Mouse (Mus musculus): ENCODE results near the gene Irgq.
"Not testable (repeated sequence)": the region's sequence is repeated elsewhere in the genome, so short reads cannot be mapped to it uniquely, and the experiment has no call there.

Gene Irgq

DNA sequence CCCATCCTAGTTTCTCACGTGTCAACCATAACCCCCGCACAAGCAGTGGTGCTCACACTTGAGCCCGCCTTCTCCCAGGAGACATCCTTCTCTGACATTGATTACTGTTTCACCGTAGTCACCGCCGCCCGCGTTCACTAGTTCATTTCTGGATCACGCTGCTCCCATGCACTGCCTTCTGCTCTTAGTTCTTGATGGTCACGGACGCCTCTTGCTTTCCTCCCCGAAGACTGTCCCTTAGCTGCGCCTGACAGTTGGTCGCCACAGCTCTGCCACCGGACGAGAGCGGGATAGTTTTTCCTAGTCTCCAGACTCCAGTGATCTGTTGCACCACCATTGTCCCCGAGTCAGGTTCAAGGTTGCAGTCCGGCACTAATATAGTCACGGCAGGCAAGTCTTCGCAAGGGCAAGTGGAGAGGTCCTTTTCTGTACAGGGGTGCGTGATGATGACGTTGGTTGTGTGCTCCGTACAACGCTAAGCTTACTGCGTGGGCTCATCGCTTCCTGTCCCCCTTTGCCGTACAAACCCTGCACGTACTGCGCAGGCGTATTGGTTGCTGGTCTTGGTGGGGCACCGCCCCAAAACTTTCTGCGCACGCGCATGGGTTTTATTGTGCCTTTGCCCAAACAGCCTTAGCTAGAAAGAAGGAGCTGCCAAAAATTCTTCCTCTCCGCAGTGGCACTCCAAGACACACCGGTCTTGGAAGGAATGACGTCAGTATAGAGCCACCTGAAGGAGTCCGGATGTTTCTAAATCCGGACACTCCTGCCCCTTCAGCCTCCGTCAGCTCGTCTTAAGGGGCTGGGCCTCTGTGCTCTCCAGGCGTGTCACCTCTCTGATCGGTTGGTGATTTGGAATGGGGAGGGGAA is at the start of gene Irgq:
Gene Irgq, plus strand, starts transcription at position 628 of the 870 bp plus-strand sequence.
- peak; percentile 99 for DNase-seq (ENCODE audit: low read depth)

DNA sequence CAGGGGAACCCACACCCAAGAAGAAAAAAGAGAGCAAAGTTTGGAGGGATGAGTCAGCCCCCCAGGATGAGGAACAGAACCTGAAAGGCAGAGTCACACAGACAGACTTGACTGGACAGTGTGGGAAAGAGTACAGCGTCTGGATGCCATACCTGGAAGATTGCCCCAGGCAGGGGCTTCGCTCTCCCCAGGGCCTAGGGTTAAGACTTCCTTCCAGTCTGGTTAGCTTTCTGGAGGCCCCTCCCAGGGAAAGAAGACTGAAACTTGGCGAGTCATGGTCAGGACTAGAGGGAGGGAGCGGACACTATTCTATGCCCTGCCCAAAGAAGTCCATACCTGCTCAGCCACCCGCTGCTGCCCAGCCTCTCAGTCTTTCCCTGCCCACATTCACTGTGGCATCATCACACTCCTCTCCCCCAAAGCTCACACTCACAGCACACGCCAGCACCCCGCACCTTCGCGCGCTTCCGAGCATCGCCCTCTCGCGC is 49.5 kb upstream of the Irgq start:
- DNase-seq (ENCODE audit: low read depth), result no peak

DNA sequence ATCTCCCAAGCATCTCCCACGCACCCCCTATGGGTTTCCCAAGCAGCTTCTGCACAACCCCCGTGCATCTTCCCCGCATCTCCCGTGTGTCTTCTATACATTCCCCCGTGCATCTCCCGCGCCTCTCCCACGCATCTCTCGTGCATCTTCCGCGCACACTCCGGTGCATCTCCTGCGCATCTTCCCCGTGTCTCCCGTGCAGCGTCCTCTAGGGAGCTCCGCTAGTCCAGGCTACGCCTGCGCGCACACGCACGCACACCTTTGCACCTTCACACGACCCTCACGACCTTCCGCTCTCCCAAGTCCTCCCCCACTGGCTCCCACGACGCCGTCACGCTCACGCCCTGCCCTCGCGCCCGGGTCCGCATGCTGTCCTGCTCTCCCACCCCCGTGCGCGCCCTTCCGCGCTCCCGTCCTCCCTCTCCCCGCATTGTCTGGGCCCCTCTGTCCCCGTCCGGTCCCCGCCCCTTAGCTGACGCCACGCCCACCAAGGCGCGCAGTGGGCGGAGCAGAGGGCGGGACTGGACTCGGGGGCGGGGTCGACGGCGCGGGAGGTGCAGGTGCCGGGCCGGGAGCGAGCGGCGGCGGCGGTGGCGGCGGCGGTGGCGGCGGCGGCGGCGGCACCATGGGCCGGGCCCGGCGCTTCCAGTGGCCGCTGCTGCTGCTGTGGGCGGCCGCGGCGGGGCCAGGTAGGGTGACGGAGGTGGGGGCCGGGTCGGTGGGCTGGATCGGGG is 48.8 kb upstream of the Irgq start, which contains the start of gene Cadm4:
Gene Cadm4, plus strand, starts transcription at position 550 of the 734 bp plus-strand sequence.
- no peak for DNase-seq (ENCODE audit: low read depth)

DNA sequence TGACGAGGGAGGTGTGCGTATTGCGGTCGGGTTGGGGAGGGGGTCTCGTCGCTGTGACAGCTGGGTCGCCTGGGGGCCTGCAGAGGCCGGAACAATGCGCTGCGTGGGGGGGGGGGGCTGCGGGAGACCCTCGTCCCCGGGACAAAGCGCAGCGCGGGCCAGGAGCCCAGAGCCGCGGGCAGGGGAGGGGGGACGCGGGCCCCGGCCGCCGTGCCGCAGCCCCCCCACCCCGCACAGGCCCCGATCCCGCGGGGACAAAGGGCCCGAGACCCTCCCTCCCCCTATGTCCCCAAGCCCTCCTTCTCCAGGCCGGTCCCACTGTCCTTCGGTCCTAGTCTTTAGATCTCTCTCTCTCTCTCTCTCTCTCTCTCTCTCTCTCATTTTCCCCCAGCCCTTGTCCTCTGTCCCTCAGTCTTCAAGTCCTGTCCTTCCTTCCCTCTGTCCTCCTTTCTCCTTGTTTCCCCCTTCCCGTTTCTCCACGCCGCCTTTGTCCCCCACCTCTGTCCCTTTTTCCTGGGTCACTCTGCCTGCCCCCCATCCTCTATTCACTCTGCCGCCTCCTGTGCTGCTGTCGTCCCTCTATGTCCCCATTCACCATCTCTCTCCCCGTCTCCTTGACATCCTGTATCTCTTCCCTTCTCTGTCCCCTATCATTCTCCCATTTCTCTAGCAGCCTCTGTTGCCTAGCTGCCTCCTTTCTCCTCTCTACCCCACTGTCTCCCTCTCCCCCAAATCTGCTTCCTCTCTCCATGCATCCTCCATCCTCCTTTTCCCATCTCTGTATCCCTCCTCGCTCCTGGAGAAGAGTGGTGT is 48.1 kb upstream of the Irgq start:
- DNase-seq (ENCODE audit: low read depth), result no peak

DNA sequence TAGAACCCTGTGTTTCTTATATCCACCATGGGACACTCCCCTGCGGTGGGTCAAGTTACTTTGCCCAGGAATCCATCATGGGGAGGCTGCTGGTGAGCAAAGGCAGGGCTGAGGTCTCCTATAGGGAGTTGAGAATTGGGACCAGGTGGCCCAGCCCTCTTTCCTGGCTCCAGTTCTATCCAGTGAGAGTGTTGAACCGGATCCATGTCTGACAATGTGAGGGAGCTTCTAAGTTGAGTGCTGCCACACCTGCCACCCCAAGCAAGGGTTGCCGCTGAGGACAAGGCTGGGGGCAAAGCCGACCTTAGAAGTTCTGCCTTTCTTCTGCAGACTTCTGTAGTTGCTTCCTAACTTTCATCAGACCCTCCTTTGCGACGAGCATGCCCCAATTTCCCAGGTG is 47.2 kb upstream of the Irgq start:
- not testable (repeated sequence) for DNase-seq (ENCODE audit: low read depth)

DNA sequence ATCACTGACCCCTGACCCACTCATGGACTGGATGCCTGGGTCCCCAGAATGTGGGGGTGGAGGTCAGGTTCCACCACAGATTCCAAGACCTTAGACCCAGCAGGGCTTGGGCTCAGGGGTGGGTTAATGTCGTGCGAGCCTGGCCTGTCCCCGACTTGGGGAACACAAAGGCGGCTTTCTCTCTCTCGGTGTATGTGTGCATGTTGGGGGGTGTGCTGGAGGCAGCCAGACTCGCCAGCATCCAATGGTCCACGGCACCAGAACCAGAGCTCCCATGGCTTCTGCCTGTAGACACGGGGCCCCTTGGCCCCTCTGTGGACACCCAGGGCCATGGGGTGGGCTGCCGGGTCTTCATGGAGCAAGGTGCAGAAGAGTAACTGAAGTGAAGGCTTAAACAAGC is 45.0 kb upstream of the Irgq start:
- DNase-seq (ENCODE audit: low read depth), result no peak

DNA sequence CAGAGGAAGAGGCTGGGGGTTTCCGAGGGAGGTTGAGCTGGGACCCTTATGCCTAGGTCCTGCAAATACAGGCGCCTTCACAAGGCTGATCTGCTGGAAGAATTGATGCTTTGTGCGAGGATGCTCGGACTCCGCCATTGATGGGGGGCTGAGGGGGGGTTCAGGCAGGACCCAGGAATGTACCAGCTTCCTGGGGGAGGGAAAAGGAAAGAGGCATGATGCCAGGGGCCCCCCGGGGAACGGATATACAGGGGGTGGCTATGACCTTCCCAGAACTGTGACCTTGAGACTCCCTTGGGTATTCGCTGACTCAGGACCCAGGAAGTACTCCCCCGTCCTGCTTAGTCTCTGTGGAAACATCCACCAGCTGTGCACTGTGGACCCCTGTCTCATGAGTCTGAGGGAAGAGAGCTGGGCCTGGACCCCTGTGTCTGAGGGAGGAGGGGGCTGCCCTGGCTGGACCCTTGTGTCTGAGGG is 43.8 kb upstream of the Irgq start:
- no peak for DNase-seq (ENCODE audit: low read depth)

DNA sequence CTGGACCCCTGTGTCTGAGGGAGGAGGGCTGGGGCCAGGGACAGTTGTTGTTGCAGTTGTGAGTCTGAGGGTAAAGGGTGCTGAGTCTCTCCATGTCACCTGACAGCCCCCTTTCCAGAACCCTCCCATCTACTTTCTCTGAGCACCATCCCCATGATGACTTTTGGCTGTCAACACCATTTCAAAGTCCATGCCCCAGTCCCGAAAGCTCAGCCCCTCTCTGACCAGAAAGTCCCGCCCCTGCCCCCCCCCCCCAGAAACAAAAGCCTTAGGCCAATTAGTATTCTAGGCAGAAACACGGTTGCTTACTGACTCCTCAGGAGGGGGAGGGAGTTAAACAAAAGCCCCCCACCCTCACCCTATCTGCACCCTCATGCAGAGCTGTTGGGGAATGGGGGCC is 43.1 kb upstream of the Irgq start:
- DNase-seq (ENCODE audit: low read depth), result no peak

DNA sequence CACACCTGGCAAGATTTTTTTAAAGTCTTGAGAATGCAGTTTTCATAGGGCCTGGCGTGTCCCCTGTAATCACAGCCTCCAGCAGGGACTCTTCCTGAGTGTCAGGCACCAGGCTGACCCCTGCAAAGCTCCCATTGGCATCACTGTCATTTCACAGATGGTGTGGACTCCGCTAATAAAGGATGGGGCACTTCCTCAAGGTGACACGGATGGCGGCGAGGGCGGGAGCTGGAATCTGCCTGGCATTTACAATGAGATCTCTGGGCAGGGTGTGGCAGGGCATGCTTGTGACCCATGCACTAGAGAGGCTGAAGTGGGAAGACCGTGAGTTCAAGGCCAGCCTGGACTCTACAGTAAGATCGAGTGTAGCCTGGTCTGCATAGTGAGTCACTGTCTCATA is 42.2 kb upstream of the Irgq start:
- DNase-seq (ENCODE audit: low read depth), result no peak

DNA sequence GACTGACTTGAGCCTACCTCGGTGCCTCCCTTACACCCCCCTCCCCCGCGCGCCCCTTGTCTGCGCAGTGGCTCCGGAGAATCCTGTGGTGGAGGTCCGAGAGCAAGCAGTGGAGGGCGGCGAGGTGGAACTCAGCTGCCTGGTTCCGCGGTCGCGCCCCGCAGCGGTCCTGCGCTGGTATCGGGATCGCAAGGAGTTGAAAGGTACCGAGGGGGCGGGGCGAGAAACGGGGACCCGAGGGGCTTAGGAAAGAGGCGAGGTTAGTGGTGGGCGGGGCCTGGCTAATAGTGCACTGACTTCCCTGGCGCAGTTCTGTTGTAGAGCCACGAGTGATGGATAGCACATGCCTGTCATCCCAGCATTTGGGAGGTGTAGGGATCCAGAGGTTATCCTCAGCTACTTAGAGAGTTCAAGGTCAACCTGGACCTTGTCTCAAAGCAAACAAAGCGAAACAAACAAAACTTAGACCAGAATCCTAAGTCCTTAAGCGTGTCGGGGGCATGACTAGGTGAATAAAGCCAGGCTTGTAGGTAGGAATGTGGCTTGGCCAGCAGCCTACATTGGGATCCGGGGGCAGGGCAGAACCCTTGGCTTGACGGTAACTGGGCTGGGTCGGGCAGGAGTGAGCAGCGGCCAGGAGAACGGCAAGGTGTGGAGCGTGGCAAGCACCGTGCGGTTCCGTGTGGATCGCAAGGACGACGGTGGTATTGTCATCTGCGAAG is 30.5 kb upstream of the Irgq start:
- DNase-seq (ENCODE audit: low read depth), result no peak

DNA sequence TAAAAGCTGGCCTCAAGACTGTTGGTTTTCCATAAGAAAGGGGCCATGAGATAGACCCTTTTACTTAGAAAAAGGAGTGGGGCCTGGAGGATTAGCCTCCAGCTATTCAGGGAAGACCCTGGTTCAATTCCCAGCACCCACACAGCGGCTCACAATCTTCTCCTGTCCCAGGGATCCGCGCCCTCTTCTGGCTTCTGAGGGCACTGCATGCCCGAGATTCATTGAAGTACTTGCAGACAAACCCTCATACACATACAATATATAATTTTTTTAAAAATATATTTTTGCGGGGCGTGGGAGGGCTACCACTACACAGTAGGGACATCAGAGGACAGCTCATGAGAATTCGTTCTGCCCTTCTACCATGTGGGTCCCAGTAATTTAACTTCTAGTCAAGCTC is 29.6 kb upstream of the Irgq start:
- DNase-seq (ENCODE audit: low read depth), result no peak

DNA sequence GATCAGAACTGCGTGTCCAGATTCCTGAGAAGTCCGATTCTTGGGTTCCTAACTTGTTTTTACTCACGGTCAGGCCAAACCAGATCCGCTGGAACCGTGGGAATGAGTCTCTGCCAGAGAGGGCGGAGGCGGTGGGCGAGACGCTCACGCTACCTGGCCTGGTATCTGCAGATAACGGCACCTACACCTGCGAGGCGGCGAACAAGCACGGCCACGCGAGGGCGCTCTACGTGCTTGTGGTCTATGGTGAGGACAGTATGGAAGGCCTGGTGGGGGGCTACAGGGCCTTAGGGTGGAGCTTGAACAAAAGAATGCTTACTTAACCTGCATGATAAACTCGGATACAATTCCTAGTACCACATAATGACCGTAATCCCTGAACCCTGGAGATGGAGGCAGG is 29.0 kb upstream of the Irgq start:
- no peak for DNase-seq (ENCODE audit: low read depth)

DNA sequence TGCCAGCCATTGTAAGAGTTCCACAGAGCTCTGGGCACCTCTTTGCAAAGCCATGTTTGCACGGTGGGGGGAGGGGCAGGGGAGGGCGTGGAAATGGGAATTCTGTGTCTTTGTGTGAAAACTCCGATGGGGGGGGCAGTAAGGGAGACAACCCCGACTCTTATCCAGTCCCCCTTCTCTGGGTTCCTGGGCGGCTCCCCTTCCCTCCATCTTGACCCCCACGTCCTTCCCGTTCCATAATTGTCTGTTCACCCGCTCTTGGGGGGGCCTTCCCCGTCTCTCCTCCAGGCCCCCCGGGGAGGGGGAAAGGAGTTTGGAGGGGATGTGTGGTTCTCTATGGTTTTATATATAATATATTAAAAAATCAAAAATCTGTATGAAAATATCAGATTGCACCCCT is 26.5 kb upstream of the Irgq start:
- DNase-seq (ENCODE audit: low read depth), result no peak

DNA sequence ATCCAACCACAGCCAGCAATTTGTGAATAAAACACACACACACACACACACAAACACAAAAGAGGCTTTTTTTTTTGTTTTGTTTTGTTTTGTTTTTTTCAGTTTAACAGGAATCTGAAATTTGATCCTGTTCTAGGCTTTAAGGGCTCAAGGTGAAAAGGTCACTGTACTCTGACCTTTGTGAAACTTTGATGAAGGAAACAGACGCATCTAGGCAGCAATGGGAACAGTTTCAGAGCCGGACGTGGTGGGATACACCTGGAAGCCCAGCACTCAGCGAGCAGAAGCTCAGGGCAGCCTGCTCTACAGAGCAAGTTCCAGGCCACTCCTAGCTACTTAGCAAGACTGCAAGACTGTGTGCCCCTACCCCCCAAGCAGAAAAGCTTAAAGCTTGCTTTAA is 25.6 kb upstream of the Irgq start:
- DNase-seq (ENCODE audit: low read depth), result no peak

DNA sequence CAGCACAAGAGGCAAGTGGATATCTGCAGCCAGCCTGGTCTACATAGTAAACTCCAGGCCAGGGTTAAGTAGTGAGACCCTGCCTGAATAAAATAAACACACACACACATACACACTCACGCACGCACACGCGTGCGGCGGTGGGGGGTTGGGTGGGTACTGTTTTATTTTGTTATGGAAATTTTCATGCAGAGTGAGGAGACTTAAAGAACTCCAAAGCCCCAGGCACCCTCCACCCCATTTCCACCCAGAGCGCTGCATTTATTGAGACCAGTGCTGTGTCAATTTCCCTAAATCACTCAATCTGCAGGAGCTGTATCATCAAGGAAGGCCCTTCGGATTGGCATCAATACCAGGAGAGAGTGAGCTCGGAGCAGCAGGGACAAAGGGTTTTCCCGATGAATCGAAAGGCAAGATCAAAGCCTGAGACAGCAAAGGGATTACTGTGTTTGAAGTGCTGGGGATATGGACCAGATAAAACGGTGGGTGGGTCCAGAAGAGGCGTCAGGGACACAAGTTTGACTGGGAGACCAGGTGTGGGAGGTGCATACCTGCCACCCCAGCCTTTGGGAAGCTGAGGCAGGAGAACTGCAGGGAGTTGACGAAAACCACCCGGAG is 24.9 kb upstream of the Irgq start:
- no peak for DNase-seq (ENCODE audit: low read depth)

DNA sequence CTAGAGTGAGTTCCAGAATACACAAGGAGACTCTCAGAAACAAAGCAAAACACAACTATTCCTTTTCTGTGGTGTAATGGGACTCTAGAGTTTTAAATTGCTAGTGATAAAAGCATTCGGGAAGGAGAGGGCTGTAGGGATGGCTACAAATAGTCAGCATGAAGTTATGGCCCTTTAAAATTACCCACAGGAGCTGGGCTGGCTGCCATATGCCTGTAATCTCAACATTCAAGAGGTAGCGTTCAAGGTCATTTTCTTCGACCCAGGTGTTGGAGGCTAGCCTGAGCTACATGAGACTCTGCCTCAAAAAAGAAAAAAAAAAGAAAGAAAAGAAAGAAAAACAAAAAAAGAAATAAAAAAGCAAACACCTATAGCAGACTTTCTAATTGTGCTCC is 24.4 kb upstream of the Irgq start:
- DNase-seq (ENCODE audit: low read depth), result no peak

DNA sequence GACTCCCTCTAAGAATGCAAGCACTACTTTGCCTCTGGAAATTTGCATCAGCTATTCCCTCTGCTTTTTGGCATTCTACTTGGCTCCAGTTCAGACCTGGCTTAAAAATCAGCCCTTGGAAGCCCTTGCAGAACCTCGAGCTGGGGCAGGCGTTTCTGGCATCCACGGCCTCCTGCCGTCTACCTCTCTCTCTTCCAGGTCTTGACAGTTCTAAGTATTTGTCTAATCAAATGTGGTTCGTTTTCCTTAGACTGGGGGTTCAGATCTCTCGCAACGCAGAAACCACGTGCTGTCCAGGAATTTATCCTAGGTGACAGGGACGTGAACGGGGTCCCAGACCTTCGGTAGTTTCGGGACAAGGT is 24.0 kb upstream of the Irgq start:
- peak; percentile 58 for DNase-seq (ENCODE audit: low read depth)

DNA sequence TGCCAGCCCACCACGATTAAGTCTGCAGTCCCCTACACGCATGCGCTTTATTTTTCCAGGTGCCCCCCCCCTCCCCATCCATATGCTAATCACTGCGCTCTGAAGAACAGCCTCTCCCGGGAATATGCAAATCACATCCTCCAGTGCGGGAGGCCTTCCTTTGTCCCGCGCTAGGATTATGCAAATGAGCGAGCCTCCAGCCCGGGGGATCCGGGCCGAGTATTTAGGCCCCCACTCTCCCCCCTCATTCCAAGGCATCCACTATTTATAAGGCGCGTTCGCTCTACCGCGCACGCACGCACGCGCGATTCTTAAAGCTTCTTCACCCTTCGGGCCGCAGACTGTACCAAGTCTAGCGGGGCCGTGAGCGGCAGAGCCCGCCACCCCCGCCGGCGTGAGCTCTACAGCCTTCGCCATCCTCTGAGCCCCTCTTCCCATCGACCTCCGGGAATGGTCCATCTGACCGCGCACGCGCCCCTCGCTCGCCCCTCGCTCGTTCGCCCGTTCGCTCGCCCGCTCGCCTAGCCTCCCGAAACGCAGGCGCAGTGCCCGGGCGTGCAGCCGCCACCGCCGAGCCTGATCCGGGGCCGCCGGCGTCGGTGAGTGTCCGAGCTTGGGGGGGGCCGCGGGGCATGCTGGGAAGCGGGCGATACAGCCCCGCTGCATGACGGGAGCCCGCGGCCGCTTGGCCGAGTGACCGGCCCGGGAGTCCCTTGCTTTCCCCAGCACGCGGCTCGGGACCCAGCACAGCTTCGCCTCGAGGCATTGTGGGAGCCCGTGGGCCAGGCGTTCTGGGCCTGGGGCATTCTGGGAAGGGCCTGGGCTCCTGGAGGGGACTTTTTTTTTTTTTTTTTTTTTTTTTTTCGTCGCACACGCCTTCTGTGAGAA is 23.4 kb upstream of the Irgq start, which contains the start of gene Zfp428:
Gene Zfp428, plus strand, starts transcription at position 169 of the 888 bp plus-strand sequence.
- DNase-seq (ENCODE audit: low read depth), result peak; percentile 33

DNA sequence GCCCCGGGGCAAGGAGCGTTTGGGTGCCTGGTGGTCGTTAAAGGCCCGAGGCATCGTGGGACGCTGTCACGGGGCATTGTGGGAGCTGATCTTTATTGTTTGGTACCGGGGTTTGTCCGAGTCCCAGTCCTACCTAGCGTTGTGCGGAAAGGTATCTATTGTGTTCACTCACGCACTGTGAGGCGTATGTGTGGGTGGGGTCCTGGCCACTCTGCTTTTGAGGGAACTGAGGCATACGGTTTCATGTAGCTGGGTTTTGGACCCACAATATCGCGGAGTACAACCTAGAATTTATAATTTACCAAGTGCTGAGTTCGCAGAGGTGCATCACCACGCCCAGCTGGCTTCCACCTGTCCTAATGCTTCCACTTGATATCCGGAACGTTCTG is 22.8 kb upstream of the Irgq start:
- no peak for DNase-seq (ENCODE audit: low read depth)

DNA sequence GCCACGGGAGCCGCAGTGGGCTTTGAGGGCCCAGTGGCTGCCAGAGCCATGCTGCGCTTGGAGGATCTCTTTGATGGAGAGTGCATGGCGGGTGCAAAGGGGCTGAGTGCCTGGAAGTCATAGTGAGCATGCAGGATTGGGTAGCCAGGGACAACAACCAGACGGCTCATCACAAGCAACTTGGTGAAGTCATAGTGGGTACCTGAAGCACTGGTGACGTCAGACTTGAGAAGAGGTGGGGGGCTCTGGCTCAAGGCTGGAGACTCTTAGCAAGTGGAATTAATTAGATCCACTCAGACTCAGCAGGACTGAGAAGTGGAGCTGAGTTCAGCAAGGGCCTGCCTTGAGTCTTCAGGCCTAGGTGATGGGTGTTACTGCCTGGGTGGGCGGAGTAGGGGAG is 18.1 kb upstream of the Irgq start, which contains the start of gene AC161166.1:
Gene AC161166.1, minus strand, starts transcription at position 101 of the 400 bp plus-strand sequence.
- DNase-seq (ENCODE audit: low read depth), result no peak

All from fibroblast of lung, adult 2 months (primary cell).